Mouse (Mus musculus) ES-Bruce4 (cell line): ENCODE measurements around the gene Itga10.

Experiments used
- CTCF ChIP-seq: IDR thresholded peaks from one replicate; pipeline ENCODE4 v1.8.1; 2011; ENCODE audit warnings: low read depth, low read length
- EP300 ChIP-seq: IDR thresholded peaks from 2 replicates; pipeline ENCODE4 v1.6.1; 2011; ENCODE audit warnings: low read depth, low read length; ENCODE audit not compliant: insufficient read depth
- POLR2A ChIP-seq: IDR thresholded peaks from one replicate; pipeline ENCODE4 v1.8.1; 2011; ENCODE audit warnings: low read length; ENCODE audit not compliant: insufficient read depth

DNA sequence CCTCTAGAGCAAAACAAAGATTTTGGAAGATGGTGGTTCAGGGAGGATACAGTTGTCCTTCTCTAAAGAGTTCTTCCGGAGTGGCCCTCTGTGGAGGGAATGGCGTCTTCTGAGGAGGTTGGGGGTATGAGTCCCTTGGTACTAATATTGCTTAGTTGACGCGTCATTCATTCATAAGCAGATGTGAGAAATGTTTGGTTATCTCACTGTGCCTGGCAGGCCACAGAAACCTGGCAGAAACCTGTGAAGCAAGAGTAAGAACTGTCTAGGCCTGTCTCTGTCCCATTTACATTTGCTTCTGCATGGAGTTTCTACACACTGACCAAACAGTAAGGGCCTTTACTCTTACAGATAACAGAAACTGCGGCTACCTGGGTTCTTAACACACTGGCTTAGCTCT, 26.1 kb downstream of the Itga10 start:
- TF ChIP-seq EP300: no peak
- no peak for TF ChIP-seq POLR2A
- TF ChIP-seq CTCF: no peak
